Mouse (Mus musculus) megakaryocyte-erythroid progenitor cell, adult 5-6 weeks (primary cell): ENCODE data around the gene Tppp3. TPM values are rescaled to one million over a fixed set of nuclear protein-coding genes. Genes with fewer than 3 reads are reported as not detected.
A peak's percentile ranks its signal among the peaks of the same experiment; 100 is the strongest.

ENCODE experiments used
- ATAC-seq: replicated peaks from 2 replicates; pipeline ENCODE4 v1.8.0; 2016; ENCODE audit warnings: mild to moderate bottlenecking, inconsistent platforms; ENCODE audit not compliant: severe bottlenecking, poor library complexity, low FRiP score, low TSS enrichment
- total RNA-seq, 2 experiments: library from RNA; stranded (forward) in 1 of 2; stranded (reverse) in 1 of 2; fragments of 200-1000, 215-1000 nt in 1 of 2; fragments of >200 nt in 1 of 2; fragmentation: Nextera tagmentation in 1 of 2; gene quantifications; 2 replicates each; pipeline ENCODE4 v1.2.3; 2014 to 2017

Gene Tppp3
- total RNA-seq, 2 experiments from 2014 or later = 1.4 TPM; not detected in 1

DNA sequence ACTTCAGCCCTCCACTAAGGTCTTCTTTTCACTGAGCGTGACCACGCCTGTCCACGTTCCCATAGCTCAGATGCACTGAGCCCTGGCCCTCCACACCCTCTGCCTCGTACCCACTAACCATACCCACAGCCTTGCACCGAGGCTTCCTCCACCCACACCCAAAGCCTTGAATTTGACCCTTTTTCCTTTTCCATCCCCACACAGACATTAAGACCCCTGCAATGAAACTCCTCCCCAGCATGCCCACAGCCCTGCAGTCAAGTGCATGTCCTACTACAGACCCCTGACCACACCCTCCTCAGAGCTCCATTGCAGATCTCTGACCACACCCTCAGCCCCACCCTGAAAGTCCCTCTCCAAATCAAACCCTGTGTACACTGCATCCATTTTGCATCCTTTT, 1.5 kb downstream of the Tppp3 start:
- no peak for ATAC-seq

DNA sequence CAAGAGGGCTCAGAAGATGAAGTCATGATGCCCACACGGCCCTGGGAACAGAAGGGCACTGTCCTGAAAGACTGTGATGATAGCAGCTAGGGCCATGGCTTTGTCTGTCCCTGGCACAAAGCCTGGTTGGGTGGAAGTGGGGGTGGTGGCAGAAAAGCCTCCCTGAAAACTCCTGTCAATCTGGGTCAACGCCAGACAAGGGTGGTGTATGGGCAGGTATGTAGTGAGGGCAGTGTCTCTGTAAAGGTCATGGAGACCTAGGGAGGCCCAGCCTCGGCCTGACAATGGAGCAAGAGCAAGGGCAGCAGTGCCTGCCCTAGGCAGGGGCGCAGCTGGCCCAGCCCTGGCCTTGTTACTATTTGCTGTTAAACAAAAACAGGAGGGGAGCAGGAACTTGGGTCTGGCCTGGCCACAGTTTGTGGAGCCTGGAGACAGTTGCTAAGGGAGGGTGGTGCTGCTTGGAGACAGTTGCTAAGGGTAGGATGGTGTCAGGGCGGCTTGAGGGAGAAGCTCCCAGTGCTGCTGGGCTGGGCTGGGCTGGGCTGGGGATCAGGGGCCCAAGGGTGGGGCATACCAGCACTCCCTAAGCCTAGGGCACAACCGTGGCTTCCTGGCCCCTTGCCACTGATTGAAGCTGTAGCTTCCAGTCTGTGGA, 2.2 kb downstream of the Tppp3 start:
- ATAC-seq = peak; percentile 32

DNA sequence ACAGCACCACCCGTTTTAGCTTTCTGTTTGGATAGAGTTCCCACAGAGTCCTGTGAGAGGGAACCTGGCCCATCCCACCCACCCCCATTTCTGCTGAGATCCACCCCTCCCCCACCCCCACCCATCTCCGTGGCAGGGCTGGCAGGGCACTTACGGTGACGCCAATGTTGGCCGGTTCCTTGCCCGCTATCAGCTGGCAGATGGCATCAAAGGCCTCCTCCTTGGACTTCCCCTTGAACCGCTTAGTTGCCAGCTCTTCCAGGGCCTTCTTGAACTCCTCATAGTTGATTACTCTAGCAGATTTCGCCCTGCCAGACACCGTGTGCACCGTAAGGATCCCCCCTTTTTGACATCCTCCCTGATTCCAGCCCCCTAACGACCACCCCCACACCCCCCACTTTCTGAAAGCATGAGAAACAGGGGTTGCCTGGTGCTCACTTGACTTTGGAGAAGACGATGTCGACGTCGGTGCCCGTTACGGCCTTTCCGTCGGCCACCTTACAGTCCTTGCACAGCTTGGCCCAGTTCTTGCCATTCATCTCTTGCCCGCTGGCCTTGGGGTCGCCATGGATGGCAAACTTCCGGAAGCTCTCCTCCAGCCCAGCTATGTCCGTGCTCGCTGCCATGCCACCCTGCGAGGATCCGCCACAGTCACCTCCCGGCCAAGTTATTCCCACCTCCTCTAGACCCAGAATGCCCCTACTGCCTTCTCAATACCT, 3.2 kb downstream of the Tppp3 start:
- no peak for ATAC-seq

DNA sequence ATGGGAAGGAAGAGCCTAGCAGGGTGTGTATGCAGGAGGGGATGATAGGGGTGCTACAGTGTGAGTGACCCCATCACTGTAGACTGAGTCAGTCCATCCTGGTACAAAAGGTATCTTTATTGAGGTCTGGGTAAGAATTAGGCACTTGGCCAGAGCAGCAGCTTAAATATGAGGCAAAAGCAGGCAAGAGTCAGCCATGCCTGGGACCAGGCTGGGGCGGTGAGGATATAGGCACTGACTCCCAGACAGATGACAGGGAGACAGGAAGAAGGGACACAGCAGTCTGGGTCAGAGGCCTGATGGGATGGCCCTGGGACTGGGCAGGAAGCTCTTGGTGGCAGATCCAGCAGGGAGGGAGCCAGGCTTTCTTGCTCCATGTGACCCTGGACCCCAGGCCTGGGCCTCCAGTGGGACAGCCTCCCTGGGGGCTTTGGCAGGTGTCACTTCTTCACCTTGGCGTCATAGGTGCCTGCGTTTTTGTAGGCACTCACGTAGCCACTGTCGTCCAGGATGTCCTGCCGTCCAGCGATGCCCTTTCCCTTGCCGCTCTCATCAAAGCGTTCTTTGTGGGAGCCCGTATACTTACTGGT, 3.8 kb downstream of the Tppp3 start:
- ATAC-seq = no peak

DNA sequence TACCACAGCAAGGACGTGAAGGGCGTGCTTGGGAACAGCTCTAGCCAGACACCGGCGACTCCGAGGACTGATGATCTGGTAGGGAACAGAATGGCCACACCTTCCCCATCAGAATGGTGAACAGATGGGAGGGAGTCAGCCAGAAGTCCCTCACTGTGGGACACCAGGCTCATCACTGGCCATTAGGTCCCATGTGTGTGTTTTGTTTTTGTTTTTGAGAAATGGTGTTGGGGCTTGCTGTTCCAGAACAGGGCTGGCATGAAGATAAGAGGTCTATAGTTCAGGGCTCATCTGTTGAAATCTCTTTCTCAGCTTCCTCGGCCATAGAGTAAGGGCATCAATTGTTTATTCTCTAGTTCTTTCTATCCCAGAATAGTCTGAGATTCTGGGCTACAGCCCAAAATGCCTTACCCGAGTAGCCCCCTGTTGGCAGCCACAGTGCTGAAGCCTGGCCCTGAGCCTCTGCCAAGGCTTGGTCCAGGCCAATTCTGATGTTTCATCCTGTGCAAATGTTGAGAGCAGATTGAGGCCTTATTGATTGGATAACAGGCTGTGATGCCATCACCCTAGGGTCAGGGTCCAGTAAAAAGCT, 4.5 kb downstream of the Tppp3 start:
- no peak for ATAC-seq

DNA sequence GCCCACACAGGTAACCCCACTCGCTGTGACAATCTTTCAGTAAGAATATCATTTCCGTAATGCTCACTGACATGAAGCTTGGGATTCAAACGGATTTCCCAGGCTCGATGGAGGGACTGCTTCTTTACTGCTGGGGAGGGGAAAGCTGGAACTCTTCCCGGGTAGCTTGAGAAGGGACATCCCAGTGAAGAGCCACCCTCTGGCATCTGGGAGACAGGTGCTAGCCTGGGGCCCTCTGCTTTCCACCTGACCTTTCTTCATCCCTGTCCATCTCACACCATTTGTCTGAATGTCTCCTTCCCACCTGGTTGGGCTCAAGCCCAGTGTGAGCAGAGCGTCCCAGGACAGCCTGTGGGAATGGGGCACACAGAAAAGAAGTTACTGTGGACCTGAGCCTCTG, 5.1 kb downstream of the Tppp3 start:
- ATAC-seq = no peak

DNA sequence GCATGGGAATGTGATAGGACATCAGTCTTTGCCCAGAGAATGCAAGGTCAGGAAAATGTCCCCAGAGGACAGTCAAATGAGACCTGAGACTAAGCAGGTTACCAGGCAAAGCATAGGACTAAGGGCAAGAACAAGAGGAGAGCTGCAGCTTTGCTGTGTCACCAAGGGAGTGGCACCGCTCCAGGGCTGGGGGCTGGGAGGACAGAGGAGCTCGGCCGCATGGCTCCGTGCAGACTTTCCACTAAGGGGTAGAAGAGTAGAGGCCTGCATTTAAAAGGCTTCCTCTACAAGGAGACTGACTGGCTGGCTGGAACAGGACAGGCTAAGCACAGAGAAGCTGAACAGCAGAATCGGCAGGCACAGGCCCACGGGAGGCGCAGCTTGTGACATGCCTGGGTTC, 6.7 kb downstream of the Tppp3 start:
- ATAC-seq = peak; percentile 51; the same call in 1 of the 2 replicates

DNA sequence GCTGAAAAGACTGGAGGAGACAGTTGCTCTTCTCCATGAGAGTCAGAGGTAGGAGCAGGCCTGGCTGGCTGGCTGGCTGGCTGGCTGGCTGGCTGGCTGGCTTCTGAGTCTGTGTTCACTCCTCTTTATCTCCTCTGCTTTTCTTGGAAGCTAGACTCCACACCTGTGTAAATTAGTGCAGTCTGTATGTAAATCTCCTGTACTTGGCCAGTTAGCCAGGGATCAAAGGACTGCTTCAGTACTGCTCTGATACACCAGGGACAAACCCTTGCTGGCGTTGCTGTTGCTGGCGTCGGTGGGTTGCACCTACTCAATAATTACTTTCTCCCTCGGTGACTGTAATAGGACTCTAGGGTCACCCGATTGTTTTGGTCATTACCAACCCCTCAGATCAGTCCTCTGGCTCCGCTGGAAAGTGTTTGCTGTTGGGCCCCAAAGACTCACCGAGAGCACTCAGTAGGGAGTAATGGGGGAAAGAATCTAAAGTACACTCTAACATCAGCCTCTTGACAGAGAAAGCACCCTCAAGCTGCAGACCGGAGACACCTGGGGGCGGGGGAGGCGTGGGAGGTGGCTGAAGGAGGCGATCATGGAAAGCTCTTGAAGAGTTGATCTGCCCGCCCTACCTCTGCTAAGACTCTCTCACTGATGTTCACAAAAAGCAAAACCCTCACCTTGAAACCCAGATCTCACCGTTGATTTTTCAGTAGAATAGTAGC, 10.1 kb downstream of the Tppp3 start:
- ATAC-seq = no peak

DNA sequence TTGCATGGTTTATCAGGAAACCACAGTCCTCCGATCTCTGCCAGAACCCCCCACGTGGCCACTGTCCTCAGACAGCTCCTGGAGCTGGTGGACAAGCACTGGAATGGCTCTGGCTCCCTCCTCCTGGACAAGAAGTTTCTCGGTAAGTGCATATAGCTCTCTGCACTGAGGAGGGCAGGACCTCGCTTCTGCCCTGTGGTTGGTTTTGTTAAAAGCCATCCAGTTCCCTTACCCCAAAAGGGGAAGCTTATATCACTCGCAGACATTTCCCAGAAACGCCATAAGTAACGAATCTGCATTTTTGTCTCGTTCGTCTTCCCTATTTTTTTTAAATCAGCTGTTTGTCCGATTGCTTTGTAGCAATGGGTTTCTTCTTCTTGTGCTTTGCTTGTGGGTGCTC, 16.1 kb downstream of the Tppp3 start:
- ATAC-seq = peak; percentile 53

DNA sequence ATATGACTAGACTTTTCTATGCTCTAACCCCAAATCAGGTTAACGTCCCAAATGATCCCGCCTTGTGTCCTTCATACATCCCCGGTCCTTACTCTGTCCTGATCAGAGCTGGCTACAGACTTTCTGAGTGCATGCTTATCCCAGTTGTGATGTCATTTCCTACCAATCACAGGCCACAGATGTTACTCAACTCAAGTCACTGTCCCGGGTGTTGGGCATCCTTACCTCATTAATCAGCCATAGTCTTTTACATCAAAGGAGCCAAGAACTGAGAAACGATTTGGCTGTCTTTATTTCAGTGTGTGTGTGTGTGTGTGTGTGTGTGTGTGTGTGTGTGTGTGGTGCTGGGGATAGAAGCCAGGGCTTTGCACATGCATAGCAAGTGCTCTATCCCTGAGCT, 17.2 kb downstream of the Tppp3 start:
- 0 out of 2 replicates have a peak, but pooled peaks have one; percentile 45 for ATAC-seq

DNA sequence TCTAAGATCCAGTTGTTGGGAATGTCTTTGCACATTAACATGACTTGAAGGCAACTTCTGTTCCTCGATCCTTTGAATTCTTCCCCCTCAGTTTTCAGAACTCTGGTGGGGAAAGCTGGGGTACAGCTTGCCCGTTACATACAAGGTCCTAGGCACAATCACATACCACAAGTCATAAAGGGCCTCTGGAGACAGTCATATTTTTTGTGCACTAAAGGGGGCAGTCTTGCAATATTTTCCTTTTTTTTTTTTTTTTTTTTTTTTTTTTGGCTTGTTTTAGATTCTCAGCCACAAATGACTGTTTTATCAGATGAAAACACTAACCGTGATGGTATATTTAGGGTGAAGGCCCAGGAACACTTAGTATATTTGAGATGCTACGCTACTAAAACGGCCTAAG, 18.0 kb downstream of the Tppp3 start:
- ATAC-seq = peak; percentile 47; the same call in 1 of the 2 replicates

DNA sequence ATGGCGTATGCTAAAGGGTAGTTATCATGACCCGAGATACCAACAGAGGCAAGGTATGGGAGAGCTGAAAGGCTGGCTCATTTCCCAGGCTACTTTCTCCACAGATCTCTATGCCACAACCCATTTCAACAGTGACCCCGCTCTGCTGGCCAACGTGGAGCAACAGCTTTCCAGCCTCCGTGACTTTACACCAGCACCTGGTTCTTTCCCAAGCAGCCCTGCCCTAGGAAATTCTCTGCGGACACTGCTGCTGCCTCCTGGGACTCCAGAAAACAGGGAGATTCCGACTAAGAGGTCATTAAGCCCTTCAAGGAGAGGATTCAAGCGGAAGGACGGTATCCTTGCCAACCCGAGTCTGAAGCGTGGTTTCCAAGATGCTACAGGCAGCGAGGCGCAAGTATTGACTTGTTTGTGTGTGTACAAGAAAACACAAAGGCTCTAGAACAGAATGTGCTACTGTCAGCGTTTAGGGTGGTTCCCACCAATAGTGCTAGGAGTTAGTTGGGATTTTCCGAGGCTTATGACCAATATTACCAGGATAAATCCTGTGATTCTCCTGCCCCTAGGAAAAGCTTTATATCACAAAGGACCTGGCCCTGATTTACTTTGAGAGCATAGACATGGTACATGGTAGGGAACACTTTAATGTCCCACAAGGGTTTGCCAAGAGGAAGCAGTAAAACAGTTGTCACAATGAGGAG, 19.3 kb downstream of the Tppp3 start:
- ATAC-seq = no peak

DNA sequence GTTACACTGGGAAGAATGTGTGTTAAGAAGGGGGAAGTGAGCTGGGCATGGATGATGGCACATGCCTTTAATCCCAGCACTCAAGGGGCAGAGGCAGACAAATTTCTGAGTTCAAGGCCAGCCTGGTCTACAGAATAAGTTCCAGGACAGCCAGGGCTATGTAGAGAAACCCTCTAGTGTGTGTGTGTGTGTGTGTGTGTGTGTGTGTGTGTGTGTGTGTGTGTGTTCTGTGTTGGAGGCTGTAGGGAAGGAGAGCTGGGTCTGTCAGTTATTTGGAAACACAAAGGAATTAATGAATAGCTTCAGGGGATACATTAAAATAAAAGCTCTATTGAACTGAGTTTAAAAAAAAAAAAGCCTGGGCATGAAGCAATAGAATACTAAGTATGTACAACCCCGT, 20.3 kb downstream of the Tppp3 start:
- ATAC-seq = no peak

DNA sequence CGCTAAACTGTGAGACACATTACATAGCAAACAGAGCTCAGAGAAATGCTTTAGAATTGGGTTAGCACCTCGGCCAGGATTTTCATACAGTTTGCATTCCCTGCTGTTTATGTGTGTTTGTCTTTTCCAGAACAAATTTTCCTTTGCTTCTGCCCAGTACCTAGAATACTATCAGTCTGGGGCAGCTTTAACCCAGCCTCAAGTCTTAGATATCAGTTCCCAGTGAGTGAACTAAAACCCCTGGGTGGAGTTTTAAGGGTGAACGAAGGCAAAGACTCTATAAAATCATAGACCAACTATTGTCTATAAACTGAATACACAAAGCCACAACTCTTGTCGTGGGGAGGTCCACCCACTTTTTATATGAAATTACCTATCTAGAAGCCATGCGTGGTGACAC, 22.7 kb downstream of the Tppp3 start:
- peak; percentile 63 for ATAC-seq

DNA sequence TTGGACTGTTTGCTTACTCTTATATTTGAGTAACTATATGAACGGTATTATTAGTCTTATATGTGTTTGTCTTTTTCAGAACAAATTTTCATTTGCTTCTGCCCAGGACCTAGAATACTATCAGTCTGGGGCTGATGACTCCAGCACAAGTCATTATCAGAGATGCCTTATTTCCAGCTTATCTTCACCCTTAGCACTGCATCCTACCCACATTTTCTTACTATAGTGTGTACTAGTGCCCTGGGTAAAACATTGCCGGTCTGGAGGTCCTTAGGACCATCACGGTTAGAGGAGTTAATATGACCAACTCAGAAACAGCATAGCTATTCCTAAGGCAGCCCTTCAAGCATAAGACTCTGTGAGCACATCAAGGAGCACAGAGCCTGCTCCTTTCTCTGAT, 23.1 kb downstream of the Tppp3 start:
- ATAC-seq = peak; percentile 72

DNA sequence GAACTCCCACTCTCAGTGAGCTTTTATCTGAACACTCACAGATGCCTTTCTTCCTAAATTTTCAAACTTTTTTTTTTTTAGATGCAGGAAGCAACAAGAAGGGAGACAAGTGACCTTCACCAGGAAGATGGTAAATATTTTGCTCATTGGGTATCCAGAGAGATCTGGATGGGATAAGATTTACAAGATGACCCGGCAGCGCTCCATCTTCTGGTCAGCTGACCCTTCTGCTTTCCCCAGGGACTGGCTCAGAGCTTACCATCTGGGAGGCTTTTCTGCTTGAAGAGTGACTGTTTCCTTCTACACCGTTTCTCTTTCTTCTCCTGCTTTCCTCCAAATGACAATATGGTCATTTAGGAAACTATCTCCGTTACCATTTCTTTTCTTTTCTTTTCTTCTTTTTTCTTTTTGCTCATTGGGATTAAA, 25.2 kb downstream of the Tppp3 start:
- no peak for ATAC-seq

DNA sequence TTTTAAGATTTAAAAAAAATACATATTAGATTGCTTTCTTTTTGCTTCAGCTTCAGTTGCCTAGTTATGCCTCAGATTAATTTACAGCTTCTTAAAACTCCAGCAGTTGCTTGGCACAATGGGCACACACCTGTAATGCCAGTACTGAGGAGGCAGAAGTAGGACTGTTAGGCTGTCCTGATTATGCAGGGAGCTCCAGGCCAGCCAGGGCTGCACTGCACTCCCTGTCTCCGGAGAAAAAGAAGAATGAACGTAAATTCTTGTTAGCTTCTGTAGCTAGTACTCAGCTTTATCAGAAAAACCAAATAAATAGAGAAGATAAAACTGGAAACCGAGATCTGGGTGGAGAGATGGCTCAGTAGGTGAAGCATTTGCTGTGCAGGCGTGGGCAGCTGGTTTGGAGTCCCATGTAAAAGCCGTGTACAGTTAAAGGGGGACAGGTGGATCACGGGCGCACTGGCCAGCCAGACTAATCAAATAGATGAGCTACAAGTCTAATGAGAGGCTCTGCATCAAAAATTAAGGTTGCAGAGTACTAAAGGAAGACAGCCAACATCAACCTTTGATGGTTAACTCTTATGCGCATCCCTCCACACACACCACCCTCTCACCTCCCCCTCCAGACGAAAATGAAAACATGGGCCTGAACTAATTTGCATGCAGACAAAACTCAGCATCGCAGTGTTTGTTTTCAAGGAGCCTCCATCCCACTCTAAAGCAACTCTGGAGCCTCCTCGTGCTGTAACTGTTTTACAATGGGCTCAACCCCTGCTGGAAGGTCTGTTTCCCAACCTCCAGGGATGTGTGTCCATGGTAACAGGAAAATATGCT, 25.8 kb downstream of the Tppp3 start:
- ATAC-seq = no peak

DNA sequence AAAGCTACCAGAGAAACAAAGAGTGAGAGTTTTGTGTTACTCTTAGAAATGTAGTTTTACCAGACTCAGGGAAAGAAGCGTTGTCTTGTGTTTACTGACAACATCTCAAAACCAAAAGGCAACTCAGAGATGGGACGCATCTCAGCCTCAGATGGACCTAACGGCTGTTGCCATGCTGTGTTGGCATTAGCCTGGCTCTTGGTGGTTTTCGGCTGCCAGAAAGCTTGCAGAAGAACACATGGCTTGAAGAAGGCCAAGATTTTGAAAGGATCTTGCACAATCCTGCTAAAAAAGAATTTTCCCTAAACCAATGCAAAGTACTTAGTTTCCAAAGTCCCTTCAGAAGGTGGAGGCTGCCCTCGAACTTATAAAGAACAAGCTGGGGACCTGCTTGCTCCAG, 28.7 kb downstream of the Tppp3 start:
- no peak for ATAC-seq
